In the genomic region with DNA sequence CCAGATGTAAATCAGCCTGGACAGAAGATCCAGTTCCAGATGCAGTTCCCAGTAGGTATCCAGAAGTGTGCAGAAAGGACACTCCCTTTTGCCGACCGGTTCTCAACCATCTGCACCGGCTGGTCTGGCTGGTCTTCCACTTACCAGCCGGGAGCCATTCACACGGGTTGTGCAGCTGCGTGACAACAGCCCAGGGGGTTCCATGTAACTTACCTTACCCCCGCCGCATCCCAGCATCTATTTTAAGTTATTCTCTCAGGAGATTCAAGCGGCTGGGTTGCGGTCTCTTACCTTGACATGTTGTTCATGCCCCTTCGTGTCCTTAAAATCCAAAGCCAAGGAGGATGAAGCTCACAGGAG, we compare ENCODE assay signal across 8 mouse cellular contexts. TPM values are rescaled to one million over a fixed set of nuclear protein-coding genes. Genes with fewer than 3 reads are reported as not detected.
DNase-seq lines count a peak whose midpoint lies in the region; ATAC-seq lines count a peak whose summit lies in the region.

No protein-coding gene starts in this region.

- intact Hi-C loops in left cerebral cortex, postnatal 10 days (cut with DNase I): no loop called here
- intact Hi-C loops in gastrocnemius, postnatal 14 days (cut with DNase I; ENCODE audit: low total_unique reads): no loop called here

- no peaks in the 10 kb centered on the region for H3K36me3 ChIP-seq in liver, embryonic 11.5 days (ENCODE audit: control insufficient read depth, insufficient read depth, low read length)
- no peaks in the 10 kb centered on the region for H3K36me3 ChIP-seq in forebrain, embryonic 13.5 days (ENCODE audit: poor library complexity, severe bottlenecking)
- H3K36me3 ChIP-seq in neural tube, embryonic 12.5 days: no peaks in the 10 kb centered on the region

- no peaks in the 10 kb centered on the region; the same call in 1 of the 2 replicates for H3K4me1 ChIP-seq in liver, embryonic 11.5 days (replicated peaks; ENCODE audit: control insufficient read depth, insufficient read depth, low read length)
- peaks cover 25% of the 10 kb centered on the region; the same call in 1 of the 2 replicates for H3K4me1 ChIP-seq in forebrain, embryonic 13.5 days
- peaks cover 2% of the 10 kb centered on the region; the same call in 1 of the 2 replicates for H3K4me1 ChIP-seq in neural tube, embryonic 12.5 days

- no peaks in the 10 kb centered on the region for H3K9me3 ChIP-seq in liver, embryonic 11.5 days (ENCODE audit: control insufficient read depth, low read length)
- H3K9me3 ChIP-seq in forebrain, embryonic 13.5 days (replicated peaks): no peaks in the 10 kb centered on the region
- H3K9me3 ChIP-seq in neural tube, embryonic 12.5 days: no peaks in the 10 kb centered on the region

- DNase-seq in liver, embryonic 11.5 days (ENCODE audit: low spot score): no peak
- DNase-seq in liver: no peak
- peak; percentile 14 to 34 for DNase-seq in left cerebral cortex, postnatal 10 days (ENCODE audit: extremely low spot score in 1 of 2, low spot score in 2 of 2)
- DNase-seq in gastrocnemius, postnatal 14 days: no peak
- no peak for DNase-seq in thymus, postnatal 10 days (ENCODE audit: low spot score in 2 of 2)
- no peak for DNase-seq in natural killer cell, adult 2 months (ENCODE audit: low spot score in 2 of 2)

- H3K27ac ChIP-seq in liver, embryonic 11.5 days (ENCODE audit: low read depth, low read length): no peak overlapping the region
- no peak overlapping the region for H3K27ac ChIP-seq in forebrain, embryonic 13.5 days
- no peak overlapping the region for H3K27ac ChIP-seq in neural tube, embryonic 12.5 days

- H3K27me3 ChIP-seq in liver, embryonic 11.5 days (replicated peaks; ENCODE audit: control insufficient read depth, insufficient read depth, low read length): peaks cover 47% of the 10 kb centered on the region
- H3K27me3 ChIP-seq in forebrain, embryonic 13.5 days: peaks cover 41% of the 10 kb centered on the region
- peaks cover 41% of the 10 kb centered on the region for H3K27me3 ChIP-seq in neural tube, embryonic 12.5 days (replicated peaks)

- peak; percentile 49; the same call in 1 of the 2 replicates for ATAC-seq in liver, embryonic 11.5 days (replicated peaks; ENCODE audit: low FRiP score)
- peak; percentile 62 for ATAC-seq in forebrain, embryonic 13.5 days
- peak; percentile 65 for ATAC-seq in neural tube, embryonic 12.5 days (ENCODE audit: low FRiP score, low read depth)

- peak overlapping the region; percentile 47 for H3K4me3 ChIP-seq in liver, embryonic 11.5 days (ENCODE audit: low read depth, low read length)
- peak overlapping the region; percentile 63 for H3K4me3 ChIP-seq in forebrain, embryonic 13.5 days
- peak overlapping the region; percentile 59 for H3K4me3 ChIP-seq in neural tube, embryonic 12.5 days

- WGBS in liver, embryonic 11.5 days: 2% methylated on average over 11 of the region's 11 CpGs
- WGBS in forebrain, embryonic 13.5 days: under 1% methylated on average over 11 of the region's 11 CpGs
- WGBS in neural tube, embryonic 12.5 days: 1% methylated on average over 11 of the region's 11 CpGs

- H3K4me2 ChIP-seq in liver, embryonic 11.5 days: peak overlapping the region; percentile 74
- peak overlapping the region; percentile 94 for H3K4me2 ChIP-seq in forebrain, embryonic 13.5 days
- peak overlapping the region; percentile 99 for H3K4me2 ChIP-seq in neural tube, embryonic 12.5 days (replicated peaks)

- H3K9ac ChIP-seq in liver, embryonic 11.5 days (ENCODE audit: low read depth, low read length): no peak overlapping the region
- H3K9ac ChIP-seq in forebrain, embryonic 13.5 days: peak overlapping the region; percentile 68
- peak overlapping the region; percentile 61 for H3K9ac ChIP-seq in neural tube, embryonic 12.5 days

RNA-seq across cellular contexts. Expression of a gene that starts 0.8 kb away (rescaled TPM):
- 0.14 and 0.18 TPM in 2 replicates for polyA plus RNA-seq in liver, embryonic 11.5 days (2014; fragmentation: Nextera tagmentation; extraction: Ambion mirVana)
- polyA plus RNA-seq in forebrain, embryonic 13.5 days (2015; fragmentation: Nextera tagmentation; extraction: Ambion mirVana): 9.9 and 19.5 TPM in 2 replicates
- 10 to 100 TPM; 88.1 to 91.8 TPM for total RNA-seq in left cerebral cortex, postnatal 10 days (2021)
- polyA plus RNA-seq in neural tube, embryonic 12.5 days (2016; fragmentation: Nextera tagmentation; extraction: Ambion mirVana): 15.3 and 16.7 TPM in 2 replicates
- not detected for total RNA-seq in gastrocnemius, postnatal 14 days (2021)

Comparison
In these comparisons a context has a peak if more than half of its experiments do, and no peak if none do; other contexts are left out.
1. DNase-seq: peak in left cerebral cortex, postnatal 10 days (2 of 2); none in liver, embryonic 11.5 days (single experiment), liver (single experiment), gastrocnemius, postnatal 14 days (single experiment), thymus, postnatal 10 days (0 of 2) and natural killer cell, adult 2 months (0 of 2).
2. Peak in every context shown above with its lines, with median percentiles within 50 percentile points of each other: ATAC-seq, H3K4me2 ChIP-seq and H3K4me3 ChIP-seq.